Mouse (Mus musculus): ENCODE measurements around the gene Fbxw8. TPM values are rescaled to one million over a fixed set of nuclear protein-coding genes. Genes with fewer than 3 reads are reported as not detected.

Fbxw8 gene
- polyA plus RNA-seq, 1 experiment from 2014 or later: 25.1 TPM

DNA sequence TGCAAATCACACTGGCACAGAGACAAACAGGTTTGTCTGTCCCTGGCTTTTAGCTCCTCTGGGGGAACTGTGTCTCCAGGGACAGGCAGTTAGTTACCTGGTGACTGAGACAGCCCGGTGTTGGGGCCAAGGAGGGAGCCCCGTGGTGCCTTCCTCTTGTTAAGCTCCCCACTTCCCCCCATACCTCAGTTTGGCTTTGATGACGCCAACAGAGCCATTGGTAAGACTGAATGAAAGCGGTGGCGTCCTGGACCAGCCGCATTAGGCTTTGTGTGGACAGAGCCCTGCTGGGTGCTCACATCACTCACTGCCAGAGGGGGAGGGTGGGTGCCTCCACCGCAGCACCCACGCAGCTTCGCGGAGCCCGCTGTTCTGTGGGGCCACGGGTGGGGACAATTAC is 129.4 kb downstream of the Fbxw8 start:
- peaks cover 43% of the 10 kb centered on the region for H3K4me1 ChIP-seq (replicated peaks)
- no peak overlapping the region for H3K9ac ChIP-seq
- no peaks in the 10 kb centered on the region for H3K9me3 ChIP-seq
- H3K27ac ChIP-seq (replicated peaks): no peak overlapping the region
- 2% methylated on average over 12 of the region's 12 CpGs for WGBS
- ATAC-seq (ENCODE audit: low read depth): no peak
- H3K36me3 ChIP-seq: no peaks in the 10 kb centered on the region
- H3K4me2 ChIP-seq: peak overlapping the region; percentile 95; the same call in 1 of the 2 replicates
- peaks cover 58% of the 10 kb centered on the region for H3K27me3 ChIP-seq
- no peak overlapping the region for H3K4me3 ChIP-seq

DNA sequence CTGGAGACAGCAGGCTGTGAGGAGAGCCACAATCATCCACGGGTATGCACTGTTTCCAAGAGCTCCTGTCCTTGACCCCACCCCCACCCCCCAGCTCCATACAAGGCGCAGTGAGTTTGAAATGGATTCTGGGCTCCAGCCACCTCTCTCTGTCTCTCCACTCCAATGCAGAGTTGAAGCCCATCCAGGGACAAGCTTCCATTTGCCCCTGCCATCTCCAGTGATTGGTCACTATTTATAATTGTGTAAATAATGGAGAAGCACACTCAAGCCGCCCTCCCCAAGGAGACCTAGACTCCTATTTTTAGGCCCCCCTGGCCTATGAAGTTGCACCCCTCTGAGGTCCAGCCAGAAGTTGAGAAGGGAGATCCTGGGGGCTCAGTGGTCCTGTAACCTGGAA is 132.2 kb downstream of the Fbxw8 start:
- no peak for ATAC-seq (ENCODE audit: low read depth)
- Histone ChIP-seq H3K4me2 (no peak overlapping the region), H3K4me1 (replicated peaks) (peaks cover 26% of the 10 kb centered on the region), H3K9me3 (no peaks in the 10 kb centered on the region), H3K27ac (replicated peaks) (no peak overlapping the region), H3K9ac (no peak overlapping the region), H3K4me3 (no peak overlapping the region), H3K36me3 (no peaks in the 10 kb centered on the region), H3K27me3 (peaks cover 30% of the 10 kb centered on the region)
- 75% methylated on average over 3 of the region's 3 CpGs for WGBS

DNA sequence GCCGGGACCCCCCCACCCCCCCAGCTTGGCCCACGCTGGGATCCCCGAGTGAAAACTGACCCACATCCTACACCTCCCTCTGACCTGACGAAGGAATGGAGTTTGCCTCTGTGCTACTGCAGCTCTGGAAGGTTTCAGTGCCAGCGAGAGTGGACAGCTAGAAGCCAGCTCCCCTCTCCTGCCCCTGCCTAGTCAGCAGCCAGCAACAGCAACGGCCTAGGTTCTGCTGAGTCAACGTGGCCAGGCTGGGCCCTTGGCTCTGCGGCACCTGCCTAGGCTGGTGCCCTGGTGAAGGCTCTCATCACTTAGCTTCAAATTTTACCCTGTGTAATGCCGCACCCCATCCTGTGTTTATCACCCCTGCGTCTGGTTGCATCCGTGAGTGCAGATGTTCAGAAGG is 135.4 kb downstream of the Fbxw8 start:
- Histone ChIP-seq H3K27me3 (no peaks in the 10 kb centered on the region), H3K4me3 (no peak overlapping the region), H3K27ac (replicated peaks) (no peak overlapping the region), H3K9me3 (no peaks in the 10 kb centered on the region), H3K4me2 (no peak overlapping the region), H3K4me1 (replicated peaks) (peaks cover 8% of the 10 kb centered on the region), H3K9ac (no peak overlapping the region), H3K36me3 (no peaks in the 10 kb centered on the region)
- ATAC-seq (ENCODE audit: low read depth): no peak
- 65% methylated on average over 11 of the region's 11 CpGs for WGBS

DNA sequence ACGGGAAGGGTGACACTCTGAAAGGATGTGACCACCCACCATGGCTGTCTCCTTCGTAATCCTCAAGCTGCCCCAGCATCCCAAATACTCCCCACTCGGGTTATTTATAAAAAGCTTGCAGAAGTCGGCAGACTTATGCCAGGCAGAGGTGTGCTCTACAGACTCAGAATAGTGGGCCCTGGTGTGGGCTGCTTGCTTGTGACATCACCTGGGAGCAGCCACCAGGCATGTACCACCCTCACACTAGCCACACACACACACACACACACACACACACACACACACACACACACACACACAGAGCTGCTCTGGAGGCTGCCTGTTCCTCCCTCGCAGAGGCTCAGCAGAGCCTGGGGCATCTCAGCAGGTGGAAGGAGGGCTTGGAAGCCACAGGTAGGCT is 137.7 kb downstream of the Fbxw8 start:
- no peak for ATAC-seq (ENCODE audit: low read depth)
- Histone ChIP-seq H3K4me1 (replicated peaks) (peaks cover 18% of the 10 kb centered on the region), H3K9ac (no peak overlapping the region), H3K4me2 (no peak overlapping the region), H3K27me3 (no peaks in the 10 kb centered on the region), H3K4me3 (no peak overlapping the region), H3K36me3 (no peaks in the 10 kb centered on the region), H3K27ac (replicated peaks) (no peak overlapping the region), H3K9me3 (no peaks in the 10 kb centered on the region)
- 65% methylated on average over 5 of the region's 5 CpGs for WGBS

DNA sequence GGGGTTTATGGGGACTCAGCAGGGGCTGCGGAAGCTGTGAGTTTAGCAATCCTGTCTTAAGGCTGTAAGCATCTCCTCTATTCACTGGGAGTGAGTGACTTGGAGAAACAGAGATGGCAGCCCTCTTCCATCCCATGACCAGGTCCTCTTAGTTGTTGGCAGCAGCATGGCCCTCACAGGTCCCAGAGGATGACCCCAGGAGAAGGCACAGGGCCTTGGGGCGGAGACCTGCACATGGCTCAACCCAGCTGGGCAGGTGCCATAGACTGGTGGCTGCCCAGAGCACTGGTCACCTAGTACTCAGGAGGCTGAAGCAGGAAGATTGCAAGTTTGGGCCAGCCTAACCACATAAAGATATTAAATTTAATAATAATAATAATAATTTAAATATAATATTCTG is 139.6 kb downstream of the Fbxw8 start:
- ATAC-seq (ENCODE audit: low read depth): no peak
- H3K9me3 ChIP-seq: no peaks in the 10 kb centered on the region
- WGBS: 84% methylated on average over 2 of the region's 2 CpGs
- H3K9ac ChIP-seq: no peak overlapping the region
- peaks cover 34% of the 10 kb centered on the region for H3K4me1 ChIP-seq (replicated peaks)
- no peak overlapping the region for H3K4me2 ChIP-seq
- H3K36me3 ChIP-seq: no peaks in the 10 kb centered on the region; the same call in 1 of the 2 replicates
- H3K27ac ChIP-seq (replicated peaks): no peak overlapping the region
- H3K4me3 ChIP-seq: no peak overlapping the region
- H3K27me3 ChIP-seq: no peaks in the 10 kb centered on the region

DNA sequence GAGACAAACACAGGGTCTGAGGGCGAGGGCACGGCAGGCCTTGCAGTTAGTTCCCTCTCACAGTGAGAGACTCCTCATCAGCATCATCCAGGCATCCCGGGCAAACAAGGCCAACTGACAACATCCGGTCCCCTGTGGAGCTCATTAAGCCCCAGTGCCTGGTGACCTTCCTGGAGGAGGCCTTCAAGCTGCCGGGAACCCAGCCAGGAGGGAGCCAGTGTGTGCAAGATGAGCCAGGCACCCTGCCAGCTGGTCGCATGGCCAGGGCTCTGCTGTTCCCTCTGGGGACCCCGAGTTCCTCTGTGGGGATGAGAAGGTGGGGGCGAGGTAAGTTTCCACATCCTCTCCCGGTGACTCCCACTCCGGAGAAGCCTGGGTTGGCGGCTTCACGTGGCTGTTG is 140.2 kb downstream of the Fbxw8 start:
- Histone ChIP-seq H3K36me3 (peaks cover 6% of the 10 kb centered on the region), H3K4me1 (replicated peaks) (peaks cover 41% of the 10 kb centered on the region), H3K27ac (replicated peaks) (no peak overlapping the region), H3K4me3 (no peak overlapping the region), H3K4me2 (no peak overlapping the region), H3K9ac (no peak overlapping the region), H3K9me3 (no peaks in the 10 kb centered on the region), H3K27me3 (no peaks in the 10 kb centered on the region)
- ATAC-seq (ENCODE audit: low read depth): peak; percentile 37; the same call in 1 of the 2 replicates
- WGBS: 16% methylated on average over 12 of the region's 12 CpGs

Other genes starting within 250 kb of the Fbxw8 start
- gene Fbxo21, start 178.7 kb downstream of the Fbxw8 start, polyA plus RNA-seq (2015; fragmentation: Nextera tagmentation; extraction: Ambion mirVana): 133 and 139 TPM in 2 replicates
- 1.8 and 2.1 TPM in 2 replicates for gene Tesc, start 127.7 kb downstream of the Fbxw8 start, polyA plus RNA-seq (2015; fragmentation: Nextera tagmentation; extraction: Ambion mirVana)
- 3.3 and 3.4 TPM in 2 replicates for gene Hrk, start 9.2 kb upstream of the Fbxw8 start, polyA plus RNA-seq (2015; fragmentation: Nextera tagmentation; extraction: Ambion mirVana)
- gene Rnft2, start 89.7 kb upstream of the Fbxw8 start, polyA plus RNA-seq (2015; fragmentation: Nextera tagmentation; extraction: Ambion mirVana): 9.7 and 14.1 TPM in 2 replicates
- gene 2410131K14Rik, start 89.8 kb upstream of the Fbxw8 start, polyA plus RNA-seq (2015; fragmentation: Nextera tagmentation; extraction: Ambion mirVana): 13.6 and 14.9 TPM in 2 replicates